Mouse (Mus musculus): Measurements from ENCODE around the gene Zdhhc13. TPM values are rescaled to one million over a fixed set of nuclear protein-coding genes. Genes with fewer than 3 reads are reported as not detected.

The Zdhhc13 gene
- polyA plus RNA-seq, 1 experiment from 2014 or later: 42.6 TPM

GRCm38 (mm10) chr7:48870579-48871180 lies 81.9 kb downstream of the Zdhhc13 start:
- peaks cover 75% of the 10 kb centered on the region for H3K36me3 ChIP-seq
- H3K27me3 ChIP-seq (replicated peaks): no peaks in the 10 kb centered on the region
- no peak overlapping the region for H3K4me2 ChIP-seq (replicated peaks)
- ATAC-seq (ENCODE audit: low FRiP score, low read depth): no peak
- H3K4me3 ChIP-seq: no peak overlapping the region
- H3K9me3 ChIP-seq: no peaks in the 10 kb centered on the region
- no peak overlapping the region for H3K27ac ChIP-seq
- WGBS: 94% methylated on average over 21 of the region's 21 CpGs
- no peaks in the 10 kb centered on the region for H3K4me1 ChIP-seq
- no peak overlapping the region for H3K9ac ChIP-seq

- Histone ChIP-seq H3K4me2 (replicated peaks) (no peak overlapping the region), H3K36me3 (peaks cover 75% of the 10 kb centered on the region), H3K9me3 (no peaks in the 10 kb centered on the region), H3K4me3 (no peak overlapping the region), H3K4me1 (no peaks in the 10 kb centered on the region), H3K27me3 (replicated peaks) (no peaks in the 10 kb centered on the region), H3K27ac (no peak overlapping the region), H3K9ac (no peak overlapping the region)
- ATAC-seq (ENCODE audit: low FRiP score, low read depth): no peak
- WGBS: 95% methylated on average over 11 of the region's 11 CpGs
Measured at GRCm38 (mm10) chr7:48871292-48871691, 82.5 kb downstream of the Zdhhc13 start.

- Histone ChIP-seq H3K4me1 (peaks cover 14% of the 10 kb centered on the region), H3K4me3 (no peak overlapping the region), H3K27ac (no peak overlapping the region), H3K9ac (no peak overlapping the region), H3K9me3 (no peaks in the 10 kb centered on the region), H3K4me2 (replicated peaks) (no peak overlapping the region), H3K27me3 (replicated peaks) (no peaks in the 10 kb centered on the region), H3K36me3 (peaks cover 63% of the 10 kb centered on the region)
- WGBS: 96% methylated on average over 14 of the region's 14 CpGs
- ATAC-seq (ENCODE audit: low FRiP score, low read depth): no peak
Measured at GRCm38 (mm10) chr7:48875096-48875495, 86.3 kb downstream of the Zdhhc13 start.

GRCm38 (mm10) chr7:48876526-48876925 lies 87.7 kb downstream of the Zdhhc13 start:
- no peak for ATAC-seq (ENCODE audit: low FRiP score, low read depth)
- no peak overlapping the region for H3K9ac ChIP-seq
- H3K4me3 ChIP-seq: no peak overlapping the region
- no peaks in the 10 kb centered on the region for H3K27me3 ChIP-seq (replicated peaks)
- peaks cover 14% of the 10 kb centered on the region for H3K4me1 ChIP-seq
- H3K27ac ChIP-seq: no peak overlapping the region
- WGBS: 78% methylated on average over 4 of the region's 4 CpGs
- H3K9me3 ChIP-seq: no peaks in the 10 kb centered on the region
- peaks cover 49% of the 10 kb centered on the region for H3K36me3 ChIP-seq
- no peak overlapping the region for H3K4me2 ChIP-seq (replicated peaks)

Other genes starting within 250 kb of the Zdhhc13 start
- gene Mrgprb2, start 230.9 kb upstream of the Zdhhc13 start, polyA plus RNA-seq (2016; fragmentation: Nextera tagmentation; extraction: Ambion mirVana): not detected in 2 replicates
- gene Mrgprb3, start 145.2 kb upstream of the Zdhhc13 start, polyA plus RNA-seq (2016; fragmentation: Nextera tagmentation; extraction: Ambion mirVana): not detected in 2 replicates
- gene Csrp3, start 59.0 kb downstream of the Zdhhc13 start, polyA plus RNA-seq (2016; fragmentation: Nextera tagmentation; extraction: Ambion mirVana): 0.67 and 3.0 TPM in 2 replicates
- 9.2 and 12.6 TPM in 2 replicates for gene E2f8, start 92.6 kb downstream of the Zdhhc13 start, polyA plus RNA-seq (2016; fragmentation: Nextera tagmentation; extraction: Ambion mirVana)
- 25.2 and 28.5 TPM in 2 replicates for gene Nav2, start 119.7 kb downstream of the Zdhhc13 start, polyA plus RNA-seq (2016; fragmentation: Nextera tagmentation; extraction: Ambion mirVana)

Data from neural tube, embryonic 12.5 days (tissue).